Mouse (Mus musculus): ENCODE results near the gene Rap1gds1.

Gene Rap1gds1

GRCm38 (mm10) chr3:139048701-139049622, 26.0 kb downstream of the Rap1gds1 start:
- DNase-seq (ENCODE audit: extremely low spot score, low read depth, low spot score), result no peak

DNA sequence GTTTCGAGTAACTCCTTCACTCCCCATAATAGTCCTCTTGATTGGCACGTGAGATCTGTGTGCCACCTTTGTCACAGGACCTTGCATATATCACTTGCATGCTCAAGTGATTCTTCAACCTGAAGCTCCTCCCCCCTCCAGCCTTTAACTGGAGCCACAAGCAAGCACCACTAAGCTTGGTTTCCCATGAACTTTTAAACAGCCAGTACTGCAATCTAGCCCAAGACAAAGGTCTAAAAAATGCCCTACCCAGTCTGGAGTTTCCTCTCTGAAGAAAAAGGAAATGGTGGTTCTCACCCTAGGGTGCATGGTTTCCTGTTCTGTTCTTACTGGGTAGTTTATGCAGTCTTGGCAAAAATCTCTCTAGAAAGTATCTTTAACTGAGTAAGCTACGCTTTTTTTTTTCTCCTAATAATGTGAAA, 32.6 kb downstream of the Rap1gds1 start:
- no peak for DNase-seq (ENCODE audit: extremely low spot score, low read depth, low spot score)

GRCm38 (mm10) chr3:139041921-139042320, 33.1 kb downstream of the Rap1gds1 start:
- no peak for DNase-seq (ENCODE audit: extremely low spot score, low read depth, low spot score)

DNA sequence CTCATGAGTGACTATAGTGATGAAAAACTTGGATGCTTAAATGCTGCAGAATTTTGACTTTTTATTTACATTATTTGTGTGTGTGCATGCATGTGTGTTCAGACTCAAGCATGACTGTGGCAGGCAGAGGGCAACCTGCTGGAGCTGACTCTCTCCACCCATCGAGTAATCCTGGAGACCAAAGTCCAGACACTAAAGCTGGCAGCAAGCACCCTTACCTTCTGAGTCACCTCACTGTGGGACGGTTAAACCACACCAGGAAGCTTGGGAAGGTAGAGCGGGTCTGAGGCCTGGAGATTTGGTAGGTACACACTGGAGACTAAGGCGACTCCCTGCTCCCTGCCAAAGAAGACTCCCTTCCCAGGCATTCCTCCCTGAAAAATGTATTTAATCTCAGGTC, 38.0 kb downstream of the Rap1gds1 start:
- no peak for DNase-seq (ENCODE audit: extremely low spot score, low read depth, low spot score)

DNA sequence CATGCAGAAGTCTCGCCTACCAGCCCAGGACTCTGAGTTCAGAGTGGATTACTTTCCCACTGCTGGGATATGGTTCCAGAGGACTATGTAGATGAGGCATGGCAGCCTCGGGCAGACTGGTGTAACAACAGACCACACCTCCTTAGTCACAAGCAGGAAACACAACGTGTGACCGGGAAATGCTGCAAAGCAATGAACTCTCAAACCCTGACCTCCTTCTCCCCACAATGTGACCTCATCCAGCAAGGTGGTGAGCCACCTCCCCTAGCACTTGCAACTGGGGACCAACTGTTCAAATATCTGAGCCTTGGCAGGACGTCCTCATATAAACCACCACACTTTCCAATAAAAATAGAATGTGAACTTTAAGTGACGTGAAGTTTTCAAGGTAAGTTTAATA, 41.8 kb downstream of the Rap1gds1 start:
- DNase-seq (ENCODE audit: extremely low spot score, low read depth, low spot score), result no peak

- DNase-seq (ENCODE audit: extremely low spot score, low read depth, low spot score), result no peak
These were observed 44.3 kb downstream of the Rap1gds1 start for GRCm38 (mm10) chr3:139030644-139031227.

- DNase-seq (ENCODE audit: extremely low spot score, low read depth, low spot score), result no peak
These were observed 49.9 kb downstream of the Rap1gds1 start for GRCm38 (mm10) chr3:139025077-139025476.

GRCm38 (mm10) chr3:139023585-139023984, 51.4 kb downstream of the Rap1gds1 start:
- no peak for DNase-seq (ENCODE audit: extremely low spot score, low read depth, low spot score)

- no peak for DNase-seq (ENCODE audit: extremely low spot score, low read depth, low spot score)
These were observed 62.6 kb downstream of the Rap1gds1 start for GRCm38 (mm10) chr3:139012352-139012751.

- no peak for DNase-seq (ENCODE audit: extremely low spot score, low read depth, low spot score)
These were observed 69.3 kb downstream of the Rap1gds1 start for GRCm38 (mm10) chr3:139005669-139006068.

DNA sequence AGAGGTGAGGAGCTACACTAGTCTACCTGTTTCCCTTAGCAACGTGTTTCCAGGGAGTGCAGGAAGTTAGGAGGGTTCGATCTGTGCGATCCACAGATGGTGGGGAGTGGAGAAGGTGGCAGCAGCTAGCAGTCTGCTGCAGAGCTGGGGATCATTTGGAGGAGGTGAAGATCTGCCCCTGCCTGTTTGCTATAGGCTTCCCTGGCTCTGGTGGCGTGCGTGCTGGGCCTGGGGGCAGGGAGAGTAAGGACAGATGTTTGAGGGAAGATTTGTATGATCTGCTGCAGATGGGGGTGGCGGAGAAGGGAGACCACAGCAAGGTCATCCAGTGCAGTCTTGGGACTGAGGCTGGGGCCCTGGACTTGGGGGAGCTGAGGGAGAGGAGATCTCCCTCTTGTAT, 72.2 kb downstream of the Rap1gds1 start:
- DNase-seq (ENCODE audit: extremely low spot score, low read depth, low spot score), result no peak

GRCm38 (mm10) chr3:139000071-139000867, 74.7 kb downstream of the Rap1gds1 start:
- DNase-seq (ENCODE audit: extremely low spot score, low read depth, low spot score), result no peak

GRCm38 (mm10) chr3:138993473-138993872, 81.5 kb downstream of the Rap1gds1 start:
- DNase-seq (ENCODE audit: extremely low spot score, low read depth, low spot score), result no peak

- no peak for DNase-seq (ENCODE audit: extremely low spot score, low read depth, low spot score)
These were observed 83.6 kb downstream of the Rap1gds1 start for GRCm38 (mm10) chr3:138991367-138991766.

- no peak for DNase-seq (ENCODE audit: extremely low spot score, low read depth, low spot score)
These were observed 85.9 kb downstream of the Rap1gds1 start for GRCm38 (mm10) chr3:138989141-138989540.

GRCm38 (mm10) chr3:138988004-138988403, 87.0 kb downstream of the Rap1gds1 start:
- DNase-seq (ENCODE audit: extremely low spot score, low read depth, low spot score), result no peak

DNA sequence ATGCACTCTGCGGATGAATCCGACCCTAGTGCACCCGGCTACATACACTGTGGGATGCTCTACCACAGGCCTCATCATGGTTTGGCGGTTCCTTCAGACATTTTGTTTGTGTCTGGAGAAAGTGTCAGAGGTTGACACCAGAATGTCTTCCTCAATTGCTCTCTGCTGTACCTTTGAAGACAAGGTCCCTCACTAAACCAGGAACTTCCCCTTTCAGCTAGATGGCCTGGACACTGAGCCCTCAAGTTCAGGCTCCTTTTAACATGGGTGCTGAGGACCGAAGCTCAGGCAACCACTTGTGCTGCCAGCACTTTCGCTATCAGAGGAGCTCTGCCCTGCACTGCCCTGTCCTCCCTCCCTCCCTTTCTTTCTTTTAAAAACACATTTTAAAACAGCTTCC, 92.8 kb downstream of the Rap1gds1 start:
- no peak for DNase-seq (ENCODE audit: extremely low spot score, low read depth, low spot score)

DNA sequence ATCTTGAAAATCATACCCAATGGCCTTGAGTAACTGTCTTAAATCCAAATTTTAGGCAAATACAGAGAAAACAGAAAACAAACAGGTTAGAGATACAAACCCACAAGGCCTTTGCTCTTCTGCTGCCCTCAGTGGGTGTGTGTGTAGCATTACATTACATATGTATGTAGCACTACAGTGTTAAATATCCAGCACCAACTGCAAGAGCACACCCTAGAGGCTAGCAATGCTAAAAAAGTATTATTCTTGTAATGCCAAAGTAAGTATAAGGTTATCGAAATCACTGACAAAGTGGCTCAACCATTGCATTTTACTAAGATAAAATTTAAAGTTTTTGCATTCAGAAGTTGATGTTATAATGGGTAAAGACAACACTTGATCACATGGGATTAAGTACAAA, 97.6 kb downstream of the Rap1gds1 start:
- DNase-seq (ENCODE audit: extremely low spot score, low read depth, low spot score), result no peak

GRCm38 (mm10) chr3:138967627-138968026, 107.4 kb downstream of the Rap1gds1 start:
- DNase-seq (ENCODE audit: extremely low spot score, low read depth, low spot score), result no peak

GRCm38 (mm10) chr3:138958527-138958926, 116.5 kb downstream of the Rap1gds1 start:
- DNase-seq (ENCODE audit: extremely low spot score, low read depth, low spot score), result no peak

GRCm38 (mm10) chr3:138955220-138955619, 119.8 kb downstream of the Rap1gds1 start:
- DNase-seq (ENCODE audit: extremely low spot score, low read depth, low spot score), result no peak

DNA sequence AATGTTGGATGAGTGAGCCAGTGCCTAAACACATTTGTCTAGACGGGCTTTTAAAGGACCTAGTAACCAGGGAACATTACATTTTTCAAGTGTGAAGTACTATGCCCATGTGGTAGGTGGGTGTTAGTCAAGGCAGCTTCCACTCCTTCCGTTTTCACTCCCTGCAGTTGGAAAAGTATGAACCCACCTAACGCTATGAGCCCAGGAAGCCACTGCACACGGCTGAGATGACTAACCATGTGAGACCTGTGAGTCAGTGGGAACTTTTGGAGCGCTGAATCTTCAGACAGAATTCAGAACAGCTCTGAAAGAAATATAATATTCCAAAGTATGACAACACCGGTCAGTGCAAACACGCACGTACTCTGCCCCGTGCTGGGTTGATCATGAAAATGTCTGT, 125.9 kb downstream of the Rap1gds1 start:
- DNase-seq (ENCODE audit: extremely low spot score, low read depth, low spot score), result no peak

All from hindlimb bud, embryonic 11.5 days (tissue).